Mouse (Mus musculus): Measurements from ENCODE around the gene Tgm4.

- TF ChIP-seq POLR2A (IDR thresholded peaks at IDR 0.05; ENCODE audit: extremely low read depth, insufficient read depth, low read length) (no peak), CTCF (IDR thresholded peaks at IDR 0.05; ENCODE audit: low read depth, low read length) (no peak)
Measured at GRCm38 (mm10) chr9:123031496-123032246, 2.9 kb upstream of the Tgm4 start.

Data from liver, adult 2 months (tissue).